Comparison of ENCODE assay signal across 46 mouse cellular contexts in the genomic region with DNA sequence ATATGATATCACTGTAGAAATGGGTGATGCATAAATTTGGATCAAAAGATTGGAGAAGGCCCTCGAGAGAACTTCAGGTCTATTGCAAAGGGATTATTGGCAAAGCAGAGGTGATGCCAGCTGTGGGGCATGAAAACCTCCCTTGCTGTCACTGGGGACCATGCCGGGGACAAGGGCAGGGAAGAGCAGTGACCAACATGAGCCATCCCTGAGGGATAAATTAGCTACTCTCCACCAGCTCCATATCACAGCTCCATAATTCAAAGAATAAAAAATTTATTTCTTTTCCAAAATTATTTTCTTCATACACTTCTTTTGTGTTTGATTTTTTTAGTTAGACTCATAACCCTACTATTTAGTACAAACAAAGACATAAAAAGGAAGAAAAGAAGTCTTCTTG. TPM values are rescaled to one million over a fixed set of nuclear protein-coding genes. Genes with fewer than 3 reads are reported as not detected.
"Had no signal": no experiment of that assay in that cellular context is flagged by ENCODE, and none has a peak within 500 bp of the region (broad histone marks: within the 10 kb centered on the region; RNA-seq: fewer than 3 reads in every experiment).

TSS of gene Olfr984 (minus strand) at position 101 of the 400 bp plus-strand sequence.

- DNase-seq: left cerebral cortex, postnatal 4 days; liver; liver, embryonic 13.5 days; liver, postnatal 0 days; lung, adult 18-20 months; lung, adult 2 months; lung, embryonic 14.5 days; lung, postnatal 10 days; lung, postnatal 14 days; lung, postnatal 36 days; lung, postnatal 4 days; midbrain, embryonic 14.5 days had no signal

- H3K36me3 ChIP-seq: limb, embryonic 12.5 days; limb, embryonic 13.5 days; limb, embryonic 15.5 days; liver, embryonic 12.5 days; liver, embryonic 13.5 days; liver, embryonic 15.5 days; lung, embryonic 15.5 days; midbrain, embryonic 10.5 days; midbrain, embryonic 12.5 days; midbrain, embryonic 13.5 days; midbrain, embryonic 15.5 days; neural tube, embryonic 12.5 days had no signal

- H3K9ac ChIP-seq: limb, embryonic 12.5 days; limb, embryonic 13.5 days; limb, embryonic 15.5 days; liver, embryonic 12.5 days; liver, embryonic 13.5 days; liver, embryonic 14.5 days; liver, embryonic 15.5 days; liver, postnatal 0 days; lung, embryonic 14.5 days; lung, embryonic 15.5 days; midbrain, embryonic 12.5 days; midbrain, embryonic 13.5 days; midbrain, embryonic 15.5 days; neural tube, embryonic 12.5 days had no signal

- H3K27me3 ChIP-seq: limb, embryonic 12.5 days; limb, embryonic 13.5 days; limb, embryonic 15.5 days; liver, embryonic 12.5 days; liver, embryonic 13.5 days; liver, embryonic 15.5 days; lung, embryonic 15.5 days; megakaryocyte, embryonic 14.5 days; midbrain, embryonic 12.5 days; midbrain, embryonic 13.5 days; midbrain, embryonic 15.5 days; neural tube, embryonic 12.5 days had no signal

- H3K4me1 ChIP-seq: limb, embryonic 12.5 days; limb, embryonic 13.5 days; liver, embryonic 12.5 days; liver, embryonic 13.5 days; liver, embryonic 15.5 days; lung, embryonic 15.5 days; megakaryocyte, embryonic 14.5 days; midbrain, embryonic 12.5 days; midbrain, embryonic 13.5 days; midbrain, embryonic 15.5 days; neural tube, embryonic 12.5 days had no signal

- H3K27ac ChIP-seq: limb, embryonic 12.5 days; limb, embryonic 13.5 days; limb, embryonic 15.5 days; liver, embryonic 12.5 days; liver, embryonic 13.5 days; liver, embryonic 14.5 days; liver, embryonic 15.5 days; lung, embryonic 15.5 days; macrophage; midbrain, embryonic 10.5 days; midbrain, embryonic 12.5 days; midbrain, embryonic 13.5 days; midbrain, embryonic 15.5 days; neural tube, embryonic 12.5 days had no signal

- H3K9me3 ChIP-seq: limb, embryonic 12.5 days; limb, embryonic 13.5 days; limb, embryonic 15.5 days; liver, embryonic 12.5 days; liver, embryonic 13.5 days; liver, embryonic 15.5 days; lung, embryonic 15.5 days; megakaryocyte, embryonic 14.5 days; midbrain, embryonic 10.5 days; midbrain, embryonic 12.5 days; midbrain, embryonic 13.5 days; midbrain, embryonic 15.5 days; neural tube, embryonic 12.5 days had no signal

- H3K4me2 ChIP-seq: limb, embryonic 12.5 days; limb, embryonic 13.5 days; limb, embryonic 15.5 days; liver, embryonic 11.5 days; liver, embryonic 12.5 days; liver, embryonic 13.5 days; liver, embryonic 15.5 days; lung, embryonic 14.5 days; lung, embryonic 15.5 days; midbrain, embryonic 11.5 days; midbrain, embryonic 12.5 days; midbrain, embryonic 13.5 days; midbrain, embryonic 15.5 days; neural tube, embryonic 12.5 days had no signal

- H3K4me3 ChIP-seq: limb, embryonic 12.5 days; limb, embryonic 13.5 days; limb, embryonic 15.5 days; liver, embryonic 12.5 days; liver, embryonic 13.5 days; liver, embryonic 15.5 days; lung, embryonic 15.5 days; megakaryocyte, embryonic 14.5 days; midbrain, embryonic 10.5 days; midbrain, embryonic 12.5 days; midbrain, embryonic 13.5 days; midbrain, embryonic 15.5 days; myocyte; neural tube, embryonic 12.5 days had no signal

RNA-seq across cellular contexts. Expression of gene Olfr984, which starts in this region (rescaled TPM):
- total RNA-seq: left cerebral cortex, adult 8-10 months; left cerebral cortex, postnatal 10 days; left cerebral cortex, postnatal 25 days; left cerebral cortex, postnatal 36 days; left cerebral cortex, postnatal 4 days; liver, adult 2 months; megakaryocyte progenitor cell, adult 5-6 weeks; megakaryocyte, adult 5-6 weeks; megakaryocyte-erythroid progenitor cell, adult 5-6 weeks; midbrain, postnatal 0 days; monocyte, adult 5-6 weeks had no signal
- polyA plus RNA-seq: limb, embryonic 11.5 days; limb, embryonic 13.5 days; limb, embryonic 14.5 days; limb, embryonic 15.5 days; liver, adult 2 months; liver, embryonic 11.5 days; liver, embryonic 12.5 days; liver, embryonic 13.5 days; liver, embryonic 14.5 days; liver, embryonic 15.5 days; liver, embryonic 16.5 days; liver, postnatal 0 days; lung, adult 2 months; lung, embryonic 14.5 days; lung, embryonic 15.5 days; lung, embryonic 16.5 days; lung, postnatal 0 days; macrophage; midbrain, embryonic 10.5 days; midbrain, embryonic 11.5 days; midbrain, embryonic 12.5 days; midbrain, embryonic 13.5 days; midbrain, embryonic 14.5 days; midbrain, embryonic 15.5 days; midbrain, embryonic 16.5 days; midbrain, postnatal 0 days; myocyte; neural tube, embryonic 11.5 days; neural tube, embryonic 12.5 days had no signal
